Mouse (Mus musculus) G1E (cell line): Measurements from ENCODE around the gene Twist2.

ENCODE experiments used
- CTCF ChIP-seq: IDR thresholded peaks from 2 replicates; pipeline ENCODE4 v1.5.1; 2012; ENCODE audit warnings: low read depth, low read length, inconsistent platforms, mixed read lengths
- GATA1 ChIP-seq: IDR thresholded peaks from 2 replicates; pipeline ENCODE4 v1.6.1; 2012; ENCODE audit warnings: borderline replicate concordance, low read length, inconsistent platforms, mixed read lengths
- TAL1 ChIP-seq: conservative IDR thresholded peaks from 2 replicates; pipeline ENCODE4 v1.6.1; 2012; ENCODE audit warnings: low read depth, low read length, inconsistent platforms, mixed read lengths

DNA sequence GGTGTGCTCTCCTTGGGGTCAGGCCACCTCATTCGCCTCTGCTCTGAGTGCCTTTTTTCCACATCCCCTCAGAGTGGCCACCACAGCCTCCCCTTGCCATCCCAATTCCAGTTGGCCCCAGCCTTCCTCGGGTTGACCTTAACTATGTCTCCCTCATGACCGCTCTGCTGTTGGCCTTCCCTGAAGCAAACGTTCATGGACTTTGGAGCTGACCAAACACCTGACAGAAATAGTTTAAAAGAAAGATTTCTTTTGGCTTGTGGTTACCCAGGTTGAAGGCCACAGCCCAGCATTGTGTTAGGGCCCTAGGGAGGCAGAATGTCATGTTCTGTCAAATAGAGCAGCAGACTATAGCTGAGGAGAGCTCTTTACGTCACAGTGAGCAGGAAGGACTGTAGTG, 93.0 kb downstream of the Twist2 start:
- no peak for TF ChIP-seq CTCF
- TF ChIP-seq GATA1: no peak
- TF ChIP-seq TAL1: no peak
